26 mouse cellular contexts compared by ENCODE assay signal in genomic region chr8:89153605-89154004, GRCm38 (mm10).
"Had no signal": no experiment of that assay in that cellular context is flagged by ENCODE, and none has a peak within 500 bp of the region (broad histone marks: within the 10 kb centered on the region; RNA-seq: fewer than 3 reads in every experiment).

No protein-coding gene starts in this region.

- H3K4me3 ChIP-seq: heart, adult 2 months; heart, embryonic 13.5 days; heart, embryonic 15.5 days; hindbrain, embryonic 13.5 days; hindbrain, embryonic 15.5 days; intestine, embryonic 15.5 days; kidney, embryonic 15.5 days; limb, embryonic 13.5 days; limb, embryonic 15.5 days had no signal

- H3K36me3 ChIP-seq: heart, embryonic 13.5 days; heart, embryonic 15.5 days; hindbrain, embryonic 13.5 days; hindbrain, embryonic 15.5 days; intestine, embryonic 15.5 days; kidney, embryonic 15.5 days; limb, embryonic 13.5 days; limb, embryonic 15.5 days had no signal

- H3K9me3 ChIP-seq: heart, embryonic 13.5 days; heart, embryonic 15.5 days; hindbrain, embryonic 13.5 days; hindbrain, embryonic 15.5 days; intestine, embryonic 15.5 days; kidney, embryonic 15.5 days; limb, embryonic 13.5 days; limb, embryonic 15.5 days had no signal

- DNase-seq: forebrain, postnatal 0 days; gastrocnemius, postnatal 14 days; gastrocnemius, postnatal 36 days; heart, adult 11 months; heart, adult 2 months; heart, postnatal 14 days; heart, postnatal 36 days; kidney, adult 11 months; kidney, adult 2 months; kidney, adult 9 months; kidney, postnatal 14 days; kidney, postnatal 36 days; layer of hippocampus, adult 9-11 months; layer of hippocampus, postnatal 36 days; left cerebral cortex, postnatal 4 days had no signal

- H3K4me2 ChIP-seq: heart, embryonic 11.5 days; heart, embryonic 13.5 days; heart, embryonic 15.5 days; hindbrain, embryonic 15.5 days; intestine, embryonic 15.5 days; limb, embryonic 13.5 days; limb, embryonic 15.5 days had no signal

- H3K27ac ChIP-seq: heart, adult 2 months; heart, embryonic 13.5 days; heart, embryonic 15.5 days; hindbrain, embryonic 13.5 days; hindbrain, embryonic 15.5 days; hindbrain, postnatal 0 days; intestine, embryonic 15.5 days; kidney, embryonic 15.5 days; kidney, postnatal 0 days; limb, embryonic 13.5 days; limb, embryonic 15.5 days had no signal

- H3K27me3 ChIP-seq: heart, embryonic 13.5 days; heart, embryonic 15.5 days; hindbrain, embryonic 13.5 days; hindbrain, embryonic 15.5 days; intestine, embryonic 15.5 days; limb, embryonic 13.5 days; limb, embryonic 15.5 days had no signal

- ATAC-seq: forebrain, postnatal 0 days; hindbrain, postnatal 0 days; intestine, embryonic 15.5 days had no signal

- H3K9ac ChIP-seq: forebrain, postnatal 0 days; heart, embryonic 13.5 days; heart, embryonic 15.5 days; hindbrain, embryonic 13.5 days; hindbrain, embryonic 15.5 days; intestine, embryonic 15.5 days; kidney, embryonic 15.5 days; limb, embryonic 13.5 days; limb, embryonic 15.5 days had no signal

- H3K4me1 ChIP-seq: heart, embryonic 15.5 days; intestine, embryonic 15.5 days; limb, embryonic 13.5 days; limb, embryonic 15.5 days had no signal
